Mouse (Mus musculus) monocyte, adult 5-6 weeks (primary cell): ENCODE measurements around the gene Ndufb7. TPM values are rescaled to one million over a fixed set of nuclear protein-coding genes. Genes with fewer than 3 reads are reported as not detected.

Experiments used
- total RNA-seq: library from RNA; stranded (forward); fragments of 200-1000, 200-491, 200-594 nt; gene quantifications from 3 replicates; pipeline ENCODE4 v1.2.3, GENCODE M21; 2017

Gene Ndufb7
- total RNA-seq, 1 experiment from 2014 or later: 196 TPM

Other genes with a start within 250 kb of the Ndufb7 start
- 23.5 to 34.4 TPM (median 29.3 TPM) in 3 replicates for gene Elmod2, start 234.2 kb upstream of the Ndufb7 start, total RNA-seq
- gene Mgat4d, start 218.2 kb upstream of the Ndufb7 start, total RNA-seq: not detected in 3 replicates
- 0.29 TPM in 1 of 3 replicates, not detected in the others for gene Clgn, start 176.8 kb upstream of the Ndufb7 start, total RNA-seq
- 9.6 to 22.6 TPM (median 21.2 TPM) in 3 replicates for gene Scoc, start 108.3 kb upstream of the Ndufb7 start, total RNA-seq
- gene Olfr370, start 30.9 kb upstream of the Ndufb7 start, total RNA-seq: not detected in 3 replicates
- 59.7 to 123 TPM (median 61.4 TPM) in 3 replicates for gene Tecr, start 41.3 kb downstream of the Ndufb7 start, total RNA-seq
- 35.2 to 112 TPM (median 38.5 TPM) in 3 replicates for gene Dnajb1, start 41.5 kb downstream of the Ndufb7 start, total RNA-seq
- 9.5 to 21.9 TPM (median 10.0 TPM) in 3 replicates for gene Gipc1, start 86.0 kb downstream of the Ndufb7 start, total RNA-seq
- gene Ptger1, start 100.0 kb downstream of the Ndufb7 start, total RNA-seq: 3.8 to 7.5 TPM (median 5.5 TPM) in 3 replicates
- 159 to 217 TPM (median 178 TPM) in 3 replicates for gene Pkn1, start 132.5 kb downstream of the Ndufb7 start, total RNA-seq
- gene Ddx39, start 148.5 kb downstream of the Ndufb7 start, total RNA-seq: 51.8 to 77.1 TPM (median 60.3 TPM) in 3 replicates
- gene Adgre5, start 174.7 kb downstream of the Ndufb7 start, total RNA-seq: 1,127 to 1,315 TPM (median 1,167 TPM) in 3 replicates